Mouse (Mus musculus) heart, embryonic 13.5 days (tissue): ENCODE results near the gene Cirbp. TPM values are rescaled to one million over a fixed set of nuclear protein-coding genes. Genes with fewer than 3 reads are reported as not detected.

ENCODE experiments used
- ATAC-seq: fragments of 200-750 bp; cut with Nextera tagmentation; 2 replicates; pipeline ENCODE4 v1.8.0; 2017; ENCODE audit warnings: moderate TSS enrichment; ENCODE audit not compliant: insufficient number of reproducible peaks, low FRiP score, low TSS enrichment; ENCODE audit errors: extremely low read depth
- H3K27ac ChIP-seq: fragments of 300-500 bp; sonication (generic); replicated peaks from 2 replicates; pipeline ENCODE4 v1.5.1; 2015; ENCODE audit warnings: moderate library complexity, mild to moderate bottlenecking, inconsistent platforms
- H3K27me3 ChIP-seq: fragments of 300-500 bp; sonication (generic); replicated peaks from 2 replicates; pipeline ENCODE4 v1.6.1; 2015; ENCODE audit warnings: mild to moderate bottlenecking, inconsistent platforms
- H3K36me3 ChIP-seq: fragments of 300-500 bp; sonication (generic); 2 replicates; pipeline ENCODE4 v1.6.1; 2015; ENCODE audit warnings: mild to moderate bottlenecking, inconsistent platforms
- H3K4me1 ChIP-seq: fragments of 300-500 bp; sonication (generic); 2 replicates; pipeline ENCODE4 v1.6.1; 2015; ENCODE audit warnings: inconsistent platforms
- H3K4me2 ChIP-seq: fragments of 300-500 bp; sonication (generic); 2 replicates; pipeline ENCODE4 v1.6.1; 2015; ENCODE audit warnings: inconsistent platforms, mild to moderate bottlenecking, moderate library complexity
- H3K4me3 ChIP-seq: fragments of 300-500 bp; sonication (generic); 2 replicates; pipeline ENCODE4 v1.5.1; 2015; ENCODE audit warnings: moderate library complexity, mild to moderate bottlenecking, inconsistent platforms
- H3K9ac ChIP-seq: fragments of 300-500 bp; sonication (generic); 2 replicates; pipeline ENCODE4 v1.6.1; 2015; ENCODE audit warnings: inconsistent platforms, mild to moderate bottlenecking, moderate library complexity
- H3K9me3 ChIP-seq: fragments of 300-500 bp; sonication (generic); 2 replicates; pipeline ENCODE4 v1.6.1; 2016; ENCODE audit warnings: inconsistent platforms
- WGBS: fragments of 180-500 bp; shearing (Covaris S2); methylation state at CpG from one replicate; pipeline ENCODE4 v1.1.7; 2015; ENCODE audit warnings: mixed read lengths; 5-methylcytosine and 5-hydroxymethylcytosine counted together
- polyA plus RNA-seq: library from polyadenylated mRNA; unstranded; fragments of >200 nt; fragmentation: Nextera tagmentation; extraction: Ambion mirVana; gene quantifications from 2 replicates; pipeline ENCODE4 v1.2.1, GENCODE M21; 2015

Gene Cirbp
- polyA plus RNA-seq, 1 experiment from 2014 or later, result 96.4 TPM

GRCm38 (mm10) chr10:80175536-80176269 is 9.9 kb downstream of the Cirbp start:
- no peak for ATAC-seq

GRCm38 (mm10) chr10:80176270-80176834 is 10.6 kb downstream of the Cirbp start:
- no peaks in the 10 kb centered on the region for H3K9me3 ChIP-seq
- H3K36me3 ChIP-seq, result peaks cover 13% of the 10 kb centered on the region
- no peak for ATAC-seq
- no peak overlapping the region for H3K9ac ChIP-seq
- no peak overlapping the region for H3K27ac ChIP-seq
- H3K27me3 ChIP-seq, result peaks cover 8% of the 10 kb centered on the region
- peaks cover 52% of the 10 kb centered on the region for H3K4me1 ChIP-seq
- H3K4me3 ChIP-seq, result no peak overlapping the region
- 82% methylated on average over 5 of the region's 5 CpGs for WGBS
- no peak overlapping the region for H3K4me2 ChIP-seq

More at GRCm38 (mm10) chr10:80175536-80176269, 9.9 kb downstream of the Cirbp start:
- H3K4me2 ChIP-seq, result no peak overlapping the region
- H3K4me3 ChIP-seq, result no peak overlapping the region
- no peak overlapping the region for H3K27ac ChIP-seq
- no peaks in the 10 kb centered on the region for H3K9me3 ChIP-seq
- H3K9ac ChIP-seq, result no peak overlapping the region
- peaks cover 8% of the 10 kb centered on the region for H3K27me3 ChIP-seq
- H3K36me3 ChIP-seq, result peaks cover 20% of the 10 kb centered on the region
- H3K4me1 ChIP-seq, result peaks cover 49% of the 10 kb centered on the region
- WGBS, result 21% methylated on average over 4 of the region's 4 CpGs

DNA sequence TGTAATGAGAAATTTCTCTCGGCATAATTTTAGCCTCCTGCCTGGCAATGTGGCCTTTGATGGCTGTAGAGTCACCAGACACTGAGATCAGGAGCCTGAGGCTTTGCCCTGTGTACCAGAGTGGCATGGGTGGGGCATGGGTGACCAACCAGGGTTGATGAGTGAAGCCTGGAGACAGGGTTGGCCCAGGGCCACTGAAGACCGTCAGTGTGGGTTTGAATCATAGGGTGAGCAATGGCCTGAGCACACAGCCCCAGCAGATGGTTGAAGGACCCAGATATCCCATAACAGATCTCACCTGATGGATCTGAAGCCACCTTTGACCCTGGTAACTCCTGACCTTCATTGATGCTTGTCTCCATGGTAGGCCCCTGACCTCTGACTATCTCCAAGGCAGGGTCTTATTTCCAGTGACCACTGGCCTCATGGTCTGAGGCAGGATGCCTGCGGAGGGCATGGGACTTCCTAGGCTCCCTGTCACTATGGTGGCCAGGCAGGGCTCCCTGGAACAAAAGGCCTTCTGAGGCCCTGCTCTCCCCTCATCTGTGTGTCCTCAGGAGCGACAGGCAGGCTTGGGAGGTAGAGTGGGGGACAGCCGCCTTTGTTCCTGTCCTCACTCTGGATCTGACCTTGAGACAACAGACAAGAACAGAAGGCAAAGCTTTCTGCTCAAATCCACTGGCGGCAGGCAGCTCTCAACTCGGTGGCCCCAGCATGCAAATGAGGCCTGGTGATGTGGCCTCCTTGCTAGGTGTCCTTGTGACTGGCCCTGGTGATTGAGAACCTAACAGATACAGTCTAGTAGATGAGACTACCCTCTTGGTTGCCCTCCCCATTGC is 11.9 kb downstream of the Cirbp start:
- Histone ChIP-seq H3K27ac (peak overlapping the region; percentile 64), H3K27me3 (peaks cover 8% of the 10 kb centered on the region), H3K4me3 (no peak overlapping the region), H3K9me3 (no peaks in the 10 kb centered on the region), H3K4me2 (no peak overlapping the region), H3K36me3 (0 out of 2 replicates have a peak, but pooled peaks cover under 1% of the 10 kb centered on the region), H3K4me1 (peaks cover 39% of the 10 kb centered on the region), H3K9ac (peak overlapping the region; percentile 42)
- 49% methylated on average over 7 of the region's 7 CpGs for whole genome bisulfite sequencing
- no peak for ATAC-seq

- Histone ChIP-seq H3K4me2 (peak within 1 kb of the TSS; percentile 76), H3K4me1 (peaks cover 32% of the 10 kb centered on the region), H3K9ac (peak within 1 kb of the TSS; percentile 90), H3K4me3 (peak within 1 kb of the TSS; percentile 74), H3K36me3 (no peaks in the 10 kb centered on the region), H3K9me3 (no peaks in the 10 kb centered on the region), H3K27ac (peak within 1 kb of the TSS; percentile 64), H3K27me3 (peaks cover 8% of the 10 kb centered on the region)
- ATAC-seq, result 0 out of 2 replicates have a peak, but pooled peaks have one; percentile 19
- WGBS, result 1% methylated on average over 79 of the region's 106 CpGs
Observed at GRCm38 (mm10) chr10:80179068-80180051, 13.6 kb downstream of the Cirbp start, which contains the start of gene Efna2. Gene Efna2 (plus strand): TSS chr10:80179482.

GRCm38 (mm10) chr10:80180288-80180687 is 14.5 kb downstream of the Cirbp start:
- H3K9me3 ChIP-seq, result no peaks in the 10 kb centered on the region
- ATAC-seq, result no peak
- H3K36me3 ChIP-seq, result no peaks in the 10 kb centered on the region
- peaks cover 32% of the 10 kb centered on the region for H3K4me1 ChIP-seq
- peak overlapping the region; percentile 76 for H3K4me2 ChIP-seq
- H3K9ac ChIP-seq, result peak overlapping the region; percentile 90
- H3K27me3 ChIP-seq, result peaks cover 10% of the 10 kb centered on the region
- H3K27ac ChIP-seq, result no peak overlapping the region
- 55% methylated on average over 6 of the region's 6 CpGs for WGBS
- H3K4me3 ChIP-seq, result peak overlapping the region; percentile 74

- Histone ChIP-seq H3K9me3 (no peaks in the 10 kb centered on the region), H3K36me3 (no peaks in the 10 kb centered on the region), H3K27ac (no peak overlapping the region), H3K4me3 (peak overlapping the region; percentile 74), H3K4me2 (peak overlapping the region; percentile 76), H3K9ac (peak overlapping the region; percentile 90), H3K4me1 (peaks cover 29% of the 10 kb centered on the region), H3K27me3 (peaks cover 13% of the 10 kb centered on the region)
- WGBS, result 59% methylated on average over 5 of the region's 5 CpGs
- no peak for ATAC-seq
Observed at GRCm38 (mm10) chr10:80180823-80181222, 15.0 kb downstream of the Cirbp start.

GRCm38 (mm10) chr10:80182547-80182946 is 16.8 kb downstream of the Cirbp start:
- H3K4me3 ChIP-seq, result no peak overlapping the region
- no peaks in the 10 kb centered on the region for H3K9me3 ChIP-seq
- peaks cover 5% of the 10 kb centered on the region; the same call in 1 of the 2 replicates for H3K36me3 ChIP-seq
- H3K27me3 ChIP-seq, result peaks cover 30% of the 10 kb centered on the region
- H3K4me1 ChIP-seq, result peaks cover 33% of the 10 kb centered on the region
- H3K9ac ChIP-seq, result no peak overlapping the region
- H3K4me2 ChIP-seq, result no peak overlapping the region
- WGBS, result 86% methylated on average over 7 of the region's 7 CpGs
- no peak overlapping the region for H3K27ac ChIP-seq
- ATAC-seq, result no peak

- Histone ChIP-seq H3K36me3 (peaks cover 15% of the 10 kb centered on the region), H3K27ac (no peak overlapping the region), H3K4me2 (no peak overlapping the region), H3K4me1 (peaks cover 26% of the 10 kb centered on the region), H3K27me3 (peaks cover 63% of the 10 kb centered on the region), H3K9ac (no peak overlapping the region), H3K9me3 (no peaks in the 10 kb centered on the region), H3K4me3 (no peak overlapping the region)
- WGBS, result 44% methylated on average over 27 of the region's 27 CpGs
- no peak for ATAC-seq
Observed at GRCm38 (mm10) chr10:80186649-80187048, 20.9 kb downstream of the Cirbp start.

DNA sequence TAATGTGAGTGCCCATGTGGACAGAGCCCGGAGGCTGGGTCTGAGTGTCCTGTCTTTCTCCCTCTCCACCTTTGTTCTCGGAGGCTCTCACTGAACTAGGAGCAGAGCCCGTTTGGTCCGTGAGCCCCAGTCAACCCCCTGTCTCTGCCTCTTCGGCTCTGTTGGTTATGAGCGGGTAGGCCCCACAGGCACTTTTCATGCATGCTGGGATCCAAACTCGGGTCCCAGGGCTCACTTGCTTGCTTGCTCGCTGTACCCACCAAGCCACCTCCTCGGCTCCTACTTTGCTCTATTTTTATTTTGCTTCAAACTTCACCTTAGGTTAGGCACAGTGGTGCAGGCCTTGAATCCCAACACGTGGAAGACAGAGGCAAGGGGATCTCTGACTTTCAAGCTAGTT is 22.0 kb downstream of the Cirbp start:
- H3K27ac ChIP-seq, result no peak overlapping the region
- no peak overlapping the region for H3K4me2 ChIP-seq
- ATAC-seq, result no peak
- H3K4me1 ChIP-seq, result peaks cover 26% of the 10 kb centered on the region
- no peak overlapping the region for H3K4me3 ChIP-seq
- H3K27me3 ChIP-seq, result peaks cover 74% of the 10 kb centered on the region
- 86% methylated on average over 10 of the region's 10 CpGs for WGBS
- H3K9ac ChIP-seq, result no peak overlapping the region
- H3K36me3 ChIP-seq, result peaks cover 15% of the 10 kb centered on the region
- no peaks in the 10 kb centered on the region for H3K9me3 ChIP-seq

GRCm38 (mm10) chr10:80188453-80189024 is 22.8 kb downstream of the Cirbp start:
- Histone ChIP-seq H3K4me3 (no peak overlapping the region), H3K36me3 (peaks cover 15% of the 10 kb centered on the region), H3K9me3 (no peaks in the 10 kb centered on the region), H3K27me3 (peaks cover 79% of the 10 kb centered on the region), H3K27ac (no peak overlapping the region), H3K9ac (no peak overlapping the region), H3K4me2 (no peak overlapping the region), H3K4me1 (peaks cover 30% of the 10 kb centered on the region)
- 79% methylated on average over 15 of the region's 15 CpGs for WGBS
- no peak for ATAC-seq
